Mouse (Mus musculus) CH12.LX (cell line): Measurements from ENCODE around the gene Sh3rf1. TPM values are rescaled to one million over a fixed set of nuclear protein-coding genes. Genes with fewer than 3 reads are reported as not detected.

ENCODE experiments used
- DNase-seq: peaks from one replicate; pipeline ENCODE4 v3.0.0-alpha.2; 2013; ENCODE audit errors: extremely low read depth
- H3K27ac ChIP-seq: 2 replicates; pipeline ENCODE4 v1.5.1; 2012; ENCODE audit warnings: low read depth, mild to moderate bottlenecking, control low read depth, moderate library complexity; ENCODE audit not compliant: insufficient read depth
- H3K27me3 ChIP-seq: replicated peaks from 2 replicates; pipeline ENCODE3; 2012; ENCODE audit warnings: inconsistent platforms
- H3K36me3 ChIP-seq, 2 experiments: replicated peaks in 1 of 2; 2 replicates each; pipeline versions ENCODE3 to v1.6.1; 2012; ENCODE audit warnings: inconsistent platforms in 1 of 2, low read length in 1 of 2, mild to moderate bottlenecking in 1 of 2, mixed read lengths in 1 of 2, moderate library complexity in 1 of 2; ENCODE audit not compliant: control insufficient read depth in 1 of 2, insufficient read depth in 1 of 2
- H3K4me1 ChIP-seq, 2 experiments: 2 replicates each; pipeline ENCODE4 v1.6.1; 2012; ENCODE audit warnings: inconsistent platforms in 1 of 2, moderate library complexity in 1 of 2; ENCODE audit not compliant: insufficient read depth in 2 of 2, control insufficient read depth in 1 of 2
- H3K4me2 ChIP-seq: 2 replicates; pipeline ENCODE4 v1.6.1; 2012; ENCODE audit warnings: low read depth, mild to moderate bottlenecking, control low read depth; ENCODE audit not compliant: poor library complexity, insufficient read depth, severe bottlenecking
- H3K4me3 ChIP-seq, 3 experiments: fragments of 150-350 bp in 1 of 3; sonication (generic) in 1 of 3; replicated peaks in 1 of 3; 2 replicates each; pipeline versions ENCODE3 to v1.5.1; 2011 to 2012; ENCODE audit warnings: low read depth in 2 of 3, low read length in 2 of 3, mild to moderate bottlenecking in 2 of 3, moderate library complexity in 2 of 3, control low read depth in 1 of 3, improper control_type of control experiment in 1 of 3, inconsistent platforms in 1 of 3, mixed read lengths in 1 of 3; ENCODE audit not compliant: poor library complexity in 1 of 3
- H3K79me2 ChIP-seq: replicated peaks from 2 replicates; pipeline ENCODE4 v1.6.1; 2012; ENCODE audit warnings: mild to moderate bottlenecking, moderate library complexity; ENCODE audit not compliant: control insufficient read depth, poor library complexity, insufficient read depth, severe bottlenecking; ENCODE audit errors: extremely low read depth
- H3K9ac ChIP-seq: 2 replicates; pipeline ENCODE4 v1.6.1; 2012; ENCODE audit warnings: low read depth, mild to moderate bottlenecking, control low read depth, moderate library complexity; ENCODE audit not compliant: insufficient read depth
- H3K9me3 ChIP-seq: replicated peaks from 2 replicates; pipeline ENCODE3; 2012; ENCODE audit warnings: low read length, inconsistent platforms, mixed read lengths
- BHLHE40 ChIP-seq: IDR thresholded peaks from 2 replicates; pipeline ENCODE4 v1.6.1; 2011; ENCODE audit warnings: mild to moderate bottlenecking, low read depth, low read length, improper control_type of control experiment
- CHD2 ChIP-seq: IDR thresholded peaks from 2 replicates; pipeline ENCODE4 v1.6.1; 2011; ENCODE audit warnings: low read length, improper control_type of control experiment
- CTCF ChIP-seq, 2 experiments: IDR thresholded peaks in 1 of 2; conservative IDR thresholded peaks in 1 of 2; 2 replicates each; pipeline ENCODE4 v1.5.1; 2011 to 2012; ENCODE audit warnings: low read depth in 2 of 2, low read length in 2 of 2, improper control_type of control experiment in 1 of 2, inconsistent platforms in 1 of 2, mild to moderate bottlenecking in 1 of 2, moderate library complexity in 1 of 2
- E2F4 ChIP-seq: IDR thresholded peaks from 2 replicates; pipeline ENCODE4 v1.6.1; 2011; ENCODE audit warnings: low read depth, low read length, improper control_type of control experiment; ENCODE audit not compliant: insufficient replicate concordance
- IRF4 ChIP-seq: IDR thresholded peaks from 2 replicates; pipeline ENCODE4 v1.6.1; 2014; ENCODE audit warnings: low read depth, mild to moderate bottlenecking, inconsistent platforms, low read length, improper control_type of control experiment
- JUN ChIP-seq: IDR thresholded peaks from 2 replicates; pipeline ENCODE4 v1.6.1; 2011; ENCODE audit warnings: low read depth, mild to moderate bottlenecking, low read length, improper control_type of control experiment, moderate library complexity; ENCODE audit not compliant: insufficient read depth
- JUND ChIP-seq: conservative IDR thresholded peaks from 2 replicates; pipeline ENCODE4 v1.6.1; 2011; ENCODE audit warnings: low read depth, low read length, improper control_type of control experiment
- MAX ChIP-seq: IDR thresholded peaks from 2 replicates; pipeline ENCODE4 v1.6.1; 2011; ENCODE audit warnings: low read length, improper control_type of control experiment
- MAZ ChIP-seq: IDR thresholded peaks from 2 replicates; pipeline ENCODE4 v1.6.1; 2012; ENCODE audit warnings: low read depth, mild to moderate bottlenecking, inconsistent platforms, low read length, improper control_type of control experiment, moderate library complexity
- MEF2A ChIP-seq: IDR thresholded peaks from 2 replicates; pipeline ENCODE4 v1.6.1; 2014; ENCODE audit warnings: low read depth, mild to moderate bottlenecking, inconsistent platforms, low read length, improper control_type of control experiment, borderline replicate concordance
- NRF1 ChIP-seq: IDR thresholded peaks from 2 replicates; pipeline ENCODE4 v1.6.1; 2014; ENCODE audit warnings: low read depth, mild to moderate bottlenecking, inconsistent platforms, low read length, improper control_type of control experiment, moderate library complexity
- RCOR1 ChIP-seq: conservative IDR thresholded peaks from 2 replicates; pipeline ENCODE4 v1.6.1; 2012; ENCODE audit warnings: low read depth, mild to moderate bottlenecking, inconsistent platforms, low read length, improper control_type of control experiment
- SIN3A ChIP-seq: IDR thresholded peaks from 2 replicates; pipeline ENCODE4 v1.6.1; 2012; ENCODE audit warnings: low read length, improper control_type of control experiment, inconsistent platforms
- SMC3 ChIP-seq: IDR thresholded peaks from 2 replicates; pipeline ENCODE4 v1.6.1; 2011; ENCODE audit warnings: low read depth, low read length, improper control_type of control experiment
- ZKSCAN1 ChIP-seq: IDR thresholded peaks from 2 replicates; pipeline ENCODE4 v1.6.1; 2012; ENCODE audit warnings: low read depth, inconsistent platforms, low read length, improper control_type of control experiment, borderline replicate concordance
- ZNF384 ChIP-seq: IDR thresholded peaks from 2 replicates; pipeline ENCODE4 v1.6.1; 2012; ENCODE audit warnings: low read depth, low read length, improper control_type of control experiment, inconsistent platforms
- dilution Hi-C: fragments of 300-500 bp; cut with MboI; formaldehyde crosslinking; loops from 2 replicates; pipeline ENCODE4 v1.14.3; 2020; ENCODE audit warnings: low sequenced_read_pairs; ENCODE audit not compliant: extremely low pct_unique_long_range_greater_than_20kb, extremely low pct_ligation_motif_present
- in situ Hi-C: fragments of 300-500 bp; cut with MboI; formaldehyde crosslinking; loops from 3 replicates; pipeline ENCODE4 v1.14.3; 2019; ENCODE audit warnings: low sequenced_read_pairs, low pct_ligation_motif_present, low pct_unique_long_range_greater_than_20kb, mixed read lengths
- polyA plus RNA-seq: library from polyadenylated mRNA; unstranded; fragments of >175 nt; gene quantifications from 2 replicates; pipeline ENCODE4 v1.2.1, GENCODE M21; 2012; ENCODE audit warnings: low read depth; ENCODE audit not compliant: insufficient read length
- total RNA-seq, 2 experiments: library from RNA; depleted of rRNA; stranded (reverse); fragments of 300-350 nt in 1 of 2; fragments of >200 nt in 1 of 2; gene quantifications; 2 replicates each; pipeline ENCODE4 v1.2.3; 2012 to 2014

The Sh3rf1 gene
- total and polyA plus RNA-seq, 3 experiments: 6.0 to 16.8 (median 10.6) TPM

GRCm38 (mm10) chr8:61263691-61264090 is 40.0 kb downstream of the Sh3rf1 start:
- TF ChIP-seq RCOR1 (no peak), ZNF384 (no peak), NRF1 (no peak), JUND (no peak), MEF2A (no peak), MAZ (no peak), SIN3A (no peak), ZKSCAN1 (no peak), E2F4 (no peak), SMC3 (no peak), CHD2 (no peak), JUN (no peak), IRF4 (no peak)

GRCm38 (mm10) chr8:61264881-61265280 is 41.2 kb downstream of the Sh3rf1 start:
- no peak for TF ChIP-seq ZKSCAN1
- TF ChIP-seq BHLHE40: no peak
- no peak for TF ChIP-seq MAX
- no peak for TF ChIP-seq CTCF (conservative IDR thresholded peaks at IDR 0.05 in 1 of 2, IDR thresholded peaks at IDR 0.05 in 1 of 2; ENCODE audit: low read depth in 2 of 2, low read length in 2 of 2)
- TF ChIP-seq ZNF384: no peak
- TF ChIP-seq MAZ: no peak
- no peak overlapping the region for H3K4me2 ChIP-seq
- no peaks in the 10 kb centered on the region for H3K9me3 ChIP-seq
- H3K9ac ChIP-seq: no peak overlapping the region
- dilution Hi-C loops (no loop called here), in situ Hi-C loops (loop anchor here (5.0 kb wide), 1 partner anchor 38 kb away; no protein-coding TSS in a partner anchor)
- H3K36me3 ChIP-seq: peaks cover 0 to 23% of the 10 kb centered on the region in 2 experiments
- peaks cover 8 to 41% of the 10 kb centered on the region in 2 experiments for H3K4me1 ChIP-seq
- no peak for DNase-seq
- H3K79me2 ChIP-seq: peaks cover 17% of the 10 kb centered on the region
- H3K27me3 ChIP-seq: no peaks in the 10 kb centered on the region
- H3K27ac ChIP-seq: no peak overlapping the region
- H3K4me3 ChIP-seq: no peak overlapping the region

More at GRCm38 (mm10) chr8:61263691-61264090, 40.0 kb downstream of the Sh3rf1 start:
- Histone ChIP-seq H3K27me3 (no peaks in the 10 kb centered on the region), H3K27ac (no peak overlapping the region), H3K79me2 (peaks cover 17% of the 10 kb centered on the region), H3K4me3 (no peak overlapping the region), H3K4me1 (peaks cover 10 to 34% of the 10 kb centered on the region in 2 experiments), H3K9ac (no peak overlapping the region), H3K9me3 (no peaks in the 10 kb centered on the region), H3K36me3 (peaks cover 0 to 32% of the 10 kb centered on the region in 2 experiments), H3K4me2 (no peak overlapping the region)
- dilution Hi-C loops: no loop called here
- DNase-seq: no peak
- in situ Hi-C loops: no loop called here
